Mouse (Mus musculus): ENCODE measurements at regions not wholly inside any gene's neighbourhood (a gene's known extent, or its start where the extent isn't known, plus 50 kb on each side); places are given as distances from the start of the nearest gene placed in this dataset.

DNA sequence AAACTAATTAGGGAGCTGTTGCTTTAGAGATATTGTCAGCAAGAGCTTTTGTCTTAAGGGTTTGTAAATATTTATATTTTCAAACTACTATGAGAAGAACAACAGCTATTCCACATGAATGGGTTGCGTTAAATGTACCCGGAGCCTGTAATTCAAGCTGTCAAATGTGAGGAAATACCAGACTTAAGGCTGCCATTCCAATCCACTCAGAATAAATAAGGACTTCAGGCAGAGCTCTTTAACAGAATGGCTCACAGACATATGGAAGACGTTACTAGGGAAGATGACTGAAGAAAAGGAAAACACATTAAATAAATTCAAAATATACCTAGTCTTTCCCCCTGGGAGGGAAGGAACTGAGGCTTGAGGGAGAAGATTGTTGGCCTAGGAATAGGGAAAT lies 400.7 kb upstream of the Pappa start:
- 63% methylated on average over 3 of the region's 3 CpGs for WGBS
- Histone ChIP-seq H3K36me3 (no peaks in the 10 kb centered on the region), H3K9ac (no peak overlapping the region), H3K27me3 (replicated peaks) (no peaks in the 10 kb centered on the region), H3K4me3 (no peak overlapping the region), H3K4me1 (no peaks in the 10 kb centered on the region), H3K27ac (no peak overlapping the region), H3K4me2 (replicated peaks) (no peak overlapping the region), H3K9me3 (no peaks in the 10 kb centered on the region)
- ATAC-seq (ENCODE audit: low FRiP score, low read depth) = no peak

DNA sequence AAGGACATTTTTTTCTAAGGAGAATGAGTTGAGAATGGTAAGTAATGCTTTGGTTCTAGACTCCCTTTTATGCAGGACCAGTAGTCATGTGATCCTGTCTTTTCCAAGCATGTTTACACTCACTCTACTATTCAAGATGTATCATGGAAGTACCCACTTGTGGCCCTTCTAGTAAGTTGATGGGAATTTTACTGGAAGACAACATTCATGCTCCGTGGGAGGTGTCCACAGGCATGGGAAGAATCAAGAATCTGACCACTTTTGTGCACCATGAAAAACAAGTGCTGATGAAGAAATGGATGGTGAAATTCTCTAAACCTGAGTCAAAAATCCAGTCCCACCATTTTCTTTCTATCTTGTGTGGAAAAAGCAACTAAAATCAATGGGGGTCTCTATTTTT lies 399.1 kb upstream of the Pappa start:
- no peak overlapping the region for H3K9ac ChIP-seq
- ATAC-seq (ENCODE audit: low FRiP score, low read depth) = no peak
- H3K36me3 ChIP-seq = no peaks in the 10 kb centered on the region
- no peak overlapping the region for H3K4me3 ChIP-seq
- H3K4me1 ChIP-seq = no peaks in the 10 kb centered on the region
- H3K9me3 ChIP-seq = no peaks in the 10 kb centered on the region
- WGBS = 81% methylated on average over 1 of the region's 1 CpGs
- H3K27ac ChIP-seq = no peak overlapping the region
- H3K4me2 ChIP-seq (replicated peaks) = no peak overlapping the region
- H3K27me3 ChIP-seq (replicated peaks) = no peaks in the 10 kb centered on the region

DNA sequence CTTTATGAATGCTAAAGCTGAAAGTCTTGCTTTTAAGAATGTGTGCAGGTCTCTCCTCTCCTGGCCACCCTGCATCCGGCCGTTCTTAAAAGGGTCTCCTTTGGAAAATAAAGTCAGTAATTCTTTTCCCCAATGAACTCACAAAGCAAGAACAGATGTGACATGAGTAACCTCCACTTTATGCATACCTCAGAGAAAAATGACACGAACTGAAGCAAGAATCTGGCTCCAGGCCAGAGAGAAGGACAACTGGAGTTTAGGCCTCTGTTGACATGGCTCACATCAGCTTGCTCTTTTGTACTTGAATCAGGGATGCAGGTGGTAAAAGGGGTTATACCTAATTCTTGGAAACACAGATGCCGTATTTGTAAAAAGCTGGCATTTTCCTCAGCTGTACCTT lies 368.0 kb upstream of the Pappa start:
- ATAC-seq (ENCODE audit: low FRiP score, low read depth) = no peak
- no peaks in the 10 kb centered on the region for H3K27me3 ChIP-seq (replicated peaks)
- H3K36me3 ChIP-seq = no peaks in the 10 kb centered on the region
- H3K4me3 ChIP-seq = no peak overlapping the region
- H3K9me3 ChIP-seq = no peaks in the 10 kb centered on the region
- H3K4me1 ChIP-seq = no peaks in the 10 kb centered on the region
- no peak overlapping the region for H3K9ac ChIP-seq
- H3K27ac ChIP-seq = no peak overlapping the region
- WGBS = 84% methylated on average over 4 of the region's 4 CpGs
- H3K4me2 ChIP-seq (replicated peaks) = no peak overlapping the region

DNA sequence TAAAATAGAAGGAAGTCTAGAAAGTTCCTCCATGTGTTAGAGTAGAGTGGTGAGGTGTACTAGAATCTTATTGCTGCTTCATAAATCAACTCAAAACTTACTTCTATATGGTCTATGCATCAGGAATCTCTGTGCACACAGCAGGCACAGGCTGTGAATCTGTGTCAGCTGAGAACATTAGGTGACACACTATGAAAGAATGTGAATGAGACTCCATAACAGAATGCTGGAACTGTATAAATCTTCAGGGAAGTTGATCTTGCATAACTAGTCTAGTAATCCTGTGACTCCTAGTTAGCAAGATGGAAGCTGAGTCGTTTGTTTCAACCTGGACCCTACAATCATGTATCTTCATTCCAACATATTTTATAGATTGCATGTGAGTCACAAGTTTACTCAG lies 355.4 kb upstream of the Pappa start:
- H3K27me3 ChIP-seq (replicated peaks) = no peaks in the 10 kb centered on the region
- 78% methylated on average over 1 of the region's 1 CpGs for WGBS
- H3K9me3 ChIP-seq = no peaks in the 10 kb centered on the region
- H3K36me3 ChIP-seq = no peaks in the 10 kb centered on the region
- H3K9ac ChIP-seq = no peak overlapping the region
- ATAC-seq (ENCODE audit: low FRiP score, low read depth) = no peak
- no peak overlapping the region for H3K4me3 ChIP-seq
- H3K4me1 ChIP-seq = no peaks in the 10 kb centered on the region
- no peak overlapping the region for H3K4me2 ChIP-seq (replicated peaks)
- no peak overlapping the region for H3K27ac ChIP-seq

DNA sequence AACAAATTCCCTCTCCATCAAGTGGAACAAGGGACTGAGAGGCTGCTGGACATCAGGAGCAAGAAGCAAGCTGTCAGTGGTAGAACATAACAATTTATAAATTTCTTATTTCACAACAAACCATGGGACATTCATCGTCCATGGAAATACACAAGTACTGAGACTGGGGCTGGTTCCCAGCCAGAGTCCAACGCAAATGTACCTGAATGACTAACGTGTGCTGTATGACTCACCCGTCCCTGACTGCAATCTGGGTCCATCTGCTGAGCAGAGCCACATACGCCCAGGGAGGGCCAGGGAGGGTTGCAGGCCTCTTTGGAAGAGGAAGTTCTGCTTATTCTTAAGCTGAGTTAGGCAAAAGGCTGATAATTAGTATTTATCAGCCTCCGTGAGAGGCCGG lies 320.1 kb upstream of the Pappa start:
- 84% methylated on average over 7 of the region's 7 CpGs for WGBS
- Histone ChIP-seq H3K9me3 (no peaks in the 10 kb centered on the region), H3K9ac (no peak overlapping the region), H3K4me2 (replicated peaks) (no peak overlapping the region), H3K36me3 (no peaks in the 10 kb centered on the region), H3K4me1 (no peaks in the 10 kb centered on the region), H3K27me3 (replicated peaks) (no peaks in the 10 kb centered on the region), H3K4me3 (no peak overlapping the region), H3K27ac (no peak overlapping the region)
- no peak for ATAC-seq (ENCODE audit: low FRiP score, low read depth)

DNA sequence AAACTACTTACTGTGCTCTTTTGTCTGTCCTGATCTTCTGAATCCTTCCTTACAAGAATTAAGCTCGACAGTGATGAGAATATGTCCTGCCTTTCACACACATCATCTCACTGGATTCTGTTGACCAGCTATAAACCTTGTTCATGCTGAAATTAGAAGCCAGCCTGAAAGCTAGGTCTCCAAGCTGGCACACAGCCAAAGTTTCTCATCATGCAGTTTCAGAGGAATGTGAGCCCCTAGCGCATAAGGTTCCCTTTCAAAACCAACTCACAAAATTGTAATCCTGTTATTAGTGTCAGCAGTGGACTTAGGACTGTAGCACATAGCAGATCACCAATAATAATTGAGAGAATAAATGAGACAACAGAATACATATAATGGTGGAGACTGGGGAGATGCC lies 319.0 kb upstream of the Pappa start:
- H3K27ac ChIP-seq = no peak overlapping the region

DNA sequence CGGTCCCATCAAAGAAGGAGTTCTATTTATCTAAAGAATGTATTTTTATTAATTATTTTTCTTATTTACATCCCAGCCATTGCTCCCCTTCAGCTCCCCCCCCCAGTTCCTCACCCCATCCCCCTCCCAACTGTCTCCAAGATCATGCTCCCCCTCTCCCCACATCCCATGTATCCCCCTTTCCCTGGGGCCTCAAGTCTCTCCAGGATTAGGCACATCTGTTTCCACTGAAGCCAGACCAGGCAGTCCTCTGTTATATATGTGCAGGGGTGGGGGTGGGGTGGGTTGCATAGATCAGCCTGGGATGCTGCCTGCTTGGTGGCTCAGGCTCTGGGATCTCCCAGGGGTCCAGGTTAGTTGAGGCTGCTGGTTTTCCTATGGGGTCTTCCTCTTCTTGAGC lies 316.8 kb upstream of the Pappa start:
- Histone ChIP-seq H3K4me1 (no peaks in the 10 kb centered on the region), H3K27me3 (replicated peaks) (no peaks in the 10 kb centered on the region), H3K9ac (no peak overlapping the region), H3K4me3 (no peak overlapping the region), H3K36me3 (no peaks in the 10 kb centered on the region), H3K9me3 (no peaks in the 10 kb centered on the region), H3K4me2 (replicated peaks) (no peak overlapping the region), H3K27ac (no peak overlapping the region)
- 97% methylated on average over 1 of the region's 1 CpGs for WGBS
- ATAC-seq (ENCODE audit: low FRiP score, low read depth) = no peak

More for the DNA sequence above, 319.0 kb upstream of the Pappa start:
- H3K9ac ChIP-seq = no peak overlapping the region
- ATAC-seq (ENCODE audit: low FRiP score, low read depth) = no peak
- no peaks in the 10 kb centered on the region for H3K27me3 ChIP-seq (replicated peaks)
- WGBS = 75% methylated on average over 2 of the region's 2 CpGs
- no peak overlapping the region for H3K4me2 ChIP-seq (replicated peaks)
- H3K4me3 ChIP-seq = no peak overlapping the region
- H3K9me3 ChIP-seq = no peaks in the 10 kb centered on the region
- H3K4me1 ChIP-seq = no peaks in the 10 kb centered on the region
- H3K36me3 ChIP-seq = no peaks in the 10 kb centered on the region

DNA sequence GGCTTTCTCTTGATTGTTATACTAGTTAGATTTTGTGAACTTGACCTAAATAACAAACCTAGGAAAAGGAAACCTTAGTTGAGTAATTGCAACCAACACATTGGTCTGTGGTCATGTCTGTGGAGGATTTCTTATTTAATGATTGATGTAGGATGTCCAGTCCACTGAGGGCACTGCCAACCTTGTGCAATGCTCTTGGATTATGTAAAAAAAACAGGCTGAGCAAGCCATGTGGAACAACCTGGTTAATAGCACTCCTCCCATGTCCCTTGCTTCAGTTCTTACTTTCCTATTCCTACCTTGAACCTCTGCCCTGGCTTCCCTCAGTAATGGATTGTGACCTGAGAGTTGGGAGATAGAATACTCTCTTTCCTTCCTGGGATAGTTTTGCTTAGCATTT lies 312.0 kb upstream of the Pappa start:
- Histone ChIP-seq H3K36me3 (no peaks in the 10 kb centered on the region), H3K4me2 (replicated peaks) (no peak overlapping the region)

DNA sequence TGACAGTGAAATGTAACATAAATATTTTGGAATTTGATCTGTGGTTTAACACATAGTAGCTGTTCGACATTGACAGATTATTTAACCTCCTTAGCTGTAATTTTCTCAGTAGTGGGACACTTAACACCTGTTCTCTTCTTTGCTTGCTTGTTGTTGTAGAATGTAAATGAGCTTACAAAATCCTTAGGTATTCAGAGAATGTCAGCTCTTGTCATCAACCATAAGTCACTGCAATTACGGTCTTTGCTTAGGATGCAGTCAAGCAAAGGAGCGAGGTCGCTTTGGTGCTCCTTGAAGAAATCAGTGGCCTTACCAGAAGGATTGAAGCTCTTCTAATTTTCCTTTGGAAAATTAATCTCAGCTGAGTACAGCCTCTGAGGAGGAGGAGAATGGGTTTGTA lies 311.2 kb upstream of the Pappa start:
- Histone ChIP-seq H3K4me3 (no peak overlapping the region), H3K36me3 (no peaks in the 10 kb centered on the region), H3K9ac (no peak overlapping the region), H3K4me2 (replicated peaks) (no peak overlapping the region), H3K27ac (no peak overlapping the region), H3K9me3 (no peaks in the 10 kb centered on the region), H3K27me3 (replicated peaks) (no peaks in the 10 kb centered on the region), H3K4me1 (no peaks in the 10 kb centered on the region)
- WGBS = 76% methylated on average over 4 of the region's 4 CpGs
- no peak for ATAC-seq (ENCODE audit: low FRiP score, low read depth)

More for the DNA sequence above, 312.0 kb upstream of the Pappa start:
- H3K4me3 ChIP-seq = no peak overlapping the region
- no peaks in the 10 kb centered on the region for H3K27me3 ChIP-seq (replicated peaks)
- H3K27ac ChIP-seq = no peak overlapping the region
- H3K9ac ChIP-seq = no peak overlapping the region
- H3K9me3 ChIP-seq = no peaks in the 10 kb centered on the region
- ATAC-seq (ENCODE audit: low FRiP score, low read depth) = no peak
- H3K4me1 ChIP-seq = no peaks in the 10 kb centered on the region

DNA sequence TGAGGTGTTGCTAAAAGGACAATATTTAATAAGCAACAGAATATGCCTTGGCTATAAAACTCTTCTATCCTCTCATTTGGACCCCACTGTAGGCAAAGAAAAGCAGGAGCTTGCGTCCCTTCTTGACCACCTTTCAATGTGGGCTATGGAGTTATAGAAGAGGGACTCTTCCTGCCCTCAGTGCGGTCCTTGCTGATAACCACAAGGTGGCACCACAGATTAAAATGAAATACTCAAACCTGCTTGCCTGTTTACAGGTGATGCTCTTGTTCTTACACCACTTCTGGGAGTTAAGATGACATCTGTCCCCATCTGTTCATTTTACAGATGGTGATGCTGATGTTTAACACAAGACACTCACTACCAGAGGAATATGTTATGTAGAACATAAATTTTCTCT lies 291.1 kb upstream of the Pappa start:
- no peaks in the 10 kb centered on the region for H3K4me1 ChIP-seq
- WGBS = 48% methylated on average over 2 of the region's 2 CpGs
- H3K36me3 ChIP-seq = no peaks in the 10 kb centered on the region
- no peak overlapping the region for H3K9ac ChIP-seq
- no peak for ATAC-seq (ENCODE audit: low FRiP score, low read depth)
- no peaks in the 10 kb centered on the region for H3K9me3 ChIP-seq
- H3K27ac ChIP-seq = no peak overlapping the region
- no peak overlapping the region for H3K4me2 ChIP-seq (replicated peaks)
- H3K4me3 ChIP-seq = no peak overlapping the region
- no peaks in the 10 kb centered on the region for H3K27me3 ChIP-seq (replicated peaks)

DNA sequence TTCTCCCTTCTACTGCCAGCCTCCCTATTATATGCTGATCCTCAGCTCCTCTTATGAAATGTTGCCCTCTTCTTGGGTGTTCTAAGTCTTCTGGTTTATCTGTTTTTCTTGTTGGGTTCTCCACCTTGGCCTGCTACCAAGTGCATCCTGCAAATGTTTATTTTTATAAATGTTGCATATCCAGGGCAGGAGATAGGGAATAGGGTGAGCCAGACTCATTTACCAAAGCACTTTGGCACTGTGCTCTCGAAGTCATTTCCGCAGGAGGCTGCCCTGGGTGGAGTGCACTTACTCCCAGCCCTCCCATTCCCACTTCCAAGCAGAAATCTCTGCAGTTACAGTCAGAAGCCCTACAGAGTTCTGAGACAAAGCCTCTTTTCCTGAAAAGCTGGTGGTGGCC lies 249.5 kb upstream of the Pappa start:
- ATAC-seq (ENCODE audit: low FRiP score, low read depth) = no peak
- H3K27me3 ChIP-seq (replicated peaks) = no peaks in the 10 kb centered on the region
- H3K4me3 ChIP-seq = no peak overlapping the region
- no peaks in the 10 kb centered on the region for H3K36me3 ChIP-seq
- 77% methylated on average over 2 of the region's 2 CpGs for WGBS
- no peaks in the 10 kb centered on the region for H3K4me1 ChIP-seq
- H3K9ac ChIP-seq = no peak overlapping the region
- H3K4me2 ChIP-seq (replicated peaks) = no peak overlapping the region
- H3K27ac ChIP-seq = no peak overlapping the region
- H3K9me3 ChIP-seq = no peaks in the 10 kb centered on the region

DNA sequence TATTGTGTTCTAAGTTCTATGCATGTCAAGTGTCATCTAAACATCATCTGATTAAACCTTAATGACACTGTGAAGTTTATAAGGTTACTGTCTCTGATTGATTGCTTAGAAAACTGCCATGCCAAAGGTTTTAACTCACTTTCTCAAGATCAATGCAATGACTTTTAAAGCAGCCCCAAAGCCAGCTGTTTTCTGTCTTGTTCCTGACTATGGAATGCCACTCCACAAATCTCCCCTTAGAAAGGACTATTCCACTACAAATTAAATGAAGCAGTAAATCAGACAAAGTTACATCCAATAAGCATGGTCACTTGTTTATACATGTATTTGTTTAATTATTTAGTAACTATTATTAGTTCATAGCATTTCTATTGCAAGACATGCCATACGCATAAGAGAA lies 247.1 kb upstream of the Pappa start:
- H3K9ac ChIP-seq = no peak overlapping the region
- no peaks in the 10 kb centered on the region for H3K4me1 ChIP-seq
- no peak overlapping the region for H3K4me2 ChIP-seq (replicated peaks)
- H3K36me3 ChIP-seq = no peaks in the 10 kb centered on the region
- H3K27ac ChIP-seq = no peak overlapping the region
- H3K9me3 ChIP-seq = no peaks in the 10 kb centered on the region
- no peaks in the 10 kb centered on the region for H3K27me3 ChIP-seq (replicated peaks)
- H3K4me3 ChIP-seq = no peak overlapping the region
- no peak for ATAC-seq (ENCODE audit: low FRiP score, low read depth)
- WGBS = 98% methylated on average over 1 of the region's 1 CpGs

DNA sequence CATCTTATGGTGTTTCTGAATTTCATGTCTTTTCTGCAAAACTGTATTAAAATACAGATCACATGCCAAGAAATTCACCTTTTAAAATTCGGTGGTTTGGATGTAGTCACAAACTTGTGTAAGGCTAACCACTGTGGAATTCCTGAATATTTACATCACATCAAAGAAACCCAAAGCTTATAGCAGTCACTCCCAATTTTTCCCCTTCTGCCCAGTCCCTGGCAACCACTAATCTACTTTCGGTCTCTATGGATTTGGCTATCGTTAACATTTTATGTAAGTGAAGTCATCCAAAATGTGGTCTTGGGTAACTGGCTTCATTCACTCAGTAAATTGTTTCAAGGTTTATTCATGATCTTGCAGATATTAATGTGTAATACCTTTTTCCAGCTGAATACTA lies 226.0 kb upstream of the Pappa start:
- H3K27ac ChIP-seq = no peak overlapping the region
- H3K27me3 ChIP-seq (replicated peaks) = no peaks in the 10 kb centered on the region
- no peaks in the 10 kb centered on the region for H3K4me1 ChIP-seq
- no peak for ATAC-seq (ENCODE audit: low FRiP score, low read depth)
- 88% methylated on average over 3 of the region's 3 CpGs for WGBS
- no peaks in the 10 kb centered on the region for H3K9me3 ChIP-seq
- H3K36me3 ChIP-seq = no peaks in the 10 kb centered on the region
- H3K4me3 ChIP-seq = no peak overlapping the region
- no peak overlapping the region for H3K9ac ChIP-seq
- H3K4me2 ChIP-seq (replicated peaks) = no peak overlapping the region

Measured in neural tube, embryonic 12.5 days (tissue).